Mouse (Mus musculus) kidney, embryonic 16.5 days (tissue): ENCODE measurements around the gene Ptprz1. TPM values are rescaled to one million over a fixed set of nuclear protein-coding genes. Genes with fewer than 3 reads are reported as not detected.
"Not testable (repeated sequence)": the region's sequence is repeated elsewhere in the genome, so short reads cannot be mapped to it uniquely, and the experiment has no call there.

Experiments used
- ATAC-seq: fragments of 200-750 bp; cut with Nextera tagmentation; 2 replicates; pipeline ENCODE4 v1.8.0; 2017; ENCODE audit warnings: moderate TSS enrichment; ENCODE audit not compliant: low FRiP score, low TSS enrichment
- H3K27ac ChIP-seq: fragments of 300-500 bp; sonication (generic); 2 replicates; pipeline ENCODE4 v1.5.1; 2014; ENCODE audit warnings: low read length
- H3K27me3 ChIP-seq: fragments of 300-500 bp; sonication (generic); 2 replicates; pipeline ENCODE4 v1.6.1; 2014; ENCODE audit warnings: low read length, control low read depth, mixed read lengths; ENCODE audit not compliant: insufficient read depth
- H3K36me3 ChIP-seq: fragments of 300-500 bp; sonication (generic); 2 replicates; pipeline ENCODE4 v1.6.1; 2014; ENCODE audit warnings: low read length, control low read depth, mixed read lengths; ENCODE audit not compliant: insufficient read depth
- H3K4me1 ChIP-seq: fragments of 300-500 bp; sonication (generic); 2 replicates; pipeline ENCODE4 v1.6.1; 2014; ENCODE audit warnings: low read length, control low read depth, mixed read lengths; ENCODE audit not compliant: insufficient read depth
- H3K4me2 ChIP-seq: fragments of 300-500 bp; sonication (generic); replicated peaks from 2 replicates; pipeline ENCODE4 v1.6.1; 2014; ENCODE audit warnings: low read depth, low read length
- H3K4me3 ChIP-seq: fragments of 300-500 bp; sonication (generic); 2 replicates; pipeline ENCODE4 v1.5.1; 2014; ENCODE audit warnings: mild to moderate bottlenecking, low read length
- H3K9ac ChIP-seq: fragments of 300-500 bp; sonication (generic); replicated peaks from 2 replicates; pipeline ENCODE4 v1.6.1; 2014; ENCODE audit warnings: low read length
- H3K9me3 ChIP-seq: fragments of 300-500 bp; sonication (generic); 2 replicates; pipeline ENCODE4 v1.6.1; 2016; ENCODE audit warnings: low read length, control low read depth
- WGBS: fragments of 180-500 bp; shearing (Covaris S2); extraction: QIAGEN DNeasy Blood & Tissue Kit; methylation state at CpG from one replicate; pipeline ENCODE4 v1.1.7; 2014; 5-methylcytosine and 5-hydroxymethylcytosine counted together
- polyA plus RNA-seq: library from polyadenylated mRNA; unstranded; fragments of >200 nt; fragmentation: Nextera tagmentation; extraction: Ambion mirVana; gene quantifications from 2 replicates; pipeline ENCODE4 v1.2.1, GENCODE M21; 2015

Ptprz1 gene
- polyA plus RNA-seq, 1 experiment from 2014 or later = 1.9 TPM

DNA sequence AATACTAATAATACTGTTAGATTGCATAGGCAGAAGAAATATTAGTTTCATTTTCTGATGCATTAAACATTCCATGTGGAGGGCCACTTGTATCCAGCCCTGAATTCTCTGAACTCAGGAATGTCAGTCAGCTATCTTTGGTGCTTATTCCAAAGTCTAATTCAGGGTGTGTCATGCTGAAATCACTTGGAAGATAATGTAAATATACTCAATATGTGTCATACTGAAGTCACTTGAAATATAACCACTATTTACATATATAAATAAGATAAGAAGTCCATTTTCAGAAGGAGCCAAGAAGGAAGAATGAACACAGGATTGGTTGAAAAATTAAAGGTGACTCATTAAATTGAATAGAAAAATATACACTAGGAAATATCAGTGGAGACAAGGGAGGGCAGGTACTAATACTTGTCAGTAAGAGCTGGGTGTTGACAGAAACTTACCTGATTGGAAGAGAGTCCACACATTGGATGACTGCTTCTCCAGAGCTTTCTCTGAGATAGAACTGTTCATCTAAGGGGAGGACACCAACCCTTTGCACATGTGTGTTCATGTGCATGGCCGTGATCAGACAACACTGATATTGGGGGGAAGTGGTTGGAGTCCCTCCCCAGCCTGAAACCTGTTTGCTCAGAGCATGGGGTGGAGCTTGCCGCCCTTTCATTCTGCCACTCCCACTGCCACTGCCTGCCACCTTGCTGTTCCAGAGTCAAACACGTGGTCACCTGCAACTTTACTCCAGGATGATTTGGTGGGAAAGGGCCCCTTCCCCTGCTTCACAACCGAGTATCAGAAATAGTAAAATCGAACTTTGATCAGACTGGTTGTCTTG, 209.5 kb downstream of the Ptprz1 start:
- Histone ChIP-seq H3K9me3 (0 out of 2 replicates have a peak, but pooled peaks cover 6% of the 10 kb centered on the region), H3K4me3 (no peak overlapping the region), H3K4me1 (no peaks in the 10 kb centered on the region), H3K27ac (no peak overlapping the region), H3K27me3 (no peaks in the 10 kb centered on the region), H3K4me2 (no peak overlapping the region), H3K9ac (no peak overlapping the region), H3K36me3 (no peaks in the 10 kb centered on the region)
- no peak for ATAC-seq
- 89% methylated on average over 5 of the region's 5 CpGs for whole genome bisulfite sequencing

DNA sequence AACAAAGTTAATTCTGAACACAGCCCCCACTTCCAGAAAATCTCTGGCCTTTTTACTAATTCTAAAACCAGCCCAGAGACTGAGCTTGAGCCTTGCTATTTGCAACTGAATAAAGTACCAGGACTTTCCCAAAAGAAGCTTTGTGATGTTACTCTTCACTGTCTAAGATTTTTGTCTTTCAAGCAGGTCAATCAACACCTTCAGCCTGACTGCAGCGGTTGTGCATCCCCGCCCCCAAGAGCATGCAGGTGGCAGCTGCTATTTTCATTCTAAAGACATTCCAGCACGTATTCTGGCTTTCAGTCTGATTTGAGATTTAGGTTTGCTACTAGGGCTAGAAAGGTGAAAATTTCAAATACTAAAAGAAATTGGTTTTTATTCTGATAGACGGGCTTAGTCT, 214.0 kb downstream of the Ptprz1 start:
- not testable (repeated sequence) for ATAC-seq
- WGBS = 82% methylated on average over 4 of the region's 4 CpGs

DNA sequence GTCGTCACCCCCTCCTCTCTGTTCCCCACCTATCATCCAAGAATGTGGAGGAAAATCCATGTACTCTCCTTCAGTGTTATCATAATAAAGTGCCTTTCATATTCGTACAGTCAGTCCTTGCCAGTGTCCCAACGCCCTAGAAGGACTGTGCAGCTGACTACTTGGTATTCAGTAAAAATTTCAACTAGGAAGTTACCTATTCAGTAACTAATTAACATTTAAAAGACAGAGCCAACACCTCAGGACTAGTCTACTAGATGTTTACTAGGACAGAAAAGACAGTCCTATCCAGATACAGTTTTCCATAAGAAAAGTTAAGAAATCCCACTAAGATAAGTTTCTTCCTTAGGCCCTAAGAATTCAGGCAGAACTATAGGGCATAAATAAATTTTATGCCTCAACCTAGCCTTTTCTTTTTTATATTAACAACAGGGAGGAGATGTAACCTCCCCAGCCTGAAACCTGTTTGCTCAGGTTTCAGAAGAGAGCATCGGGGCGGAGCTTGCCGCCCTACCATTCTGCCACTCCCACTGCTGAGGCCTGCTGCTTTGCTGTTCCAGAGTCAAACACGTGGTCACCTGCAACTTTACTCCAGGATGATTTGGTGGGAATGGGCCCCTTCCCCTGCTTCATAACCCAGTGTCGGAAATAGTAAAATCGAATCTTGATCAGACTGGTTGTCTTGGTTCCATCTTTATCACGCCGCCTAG, 215.2 kb downstream of the Ptprz1 start:
- WGBS = 87% methylated on average over 11 of the region's 11 CpGs
- not testable (repeated sequence) for H3K4me1 ChIP-seq, H3K4me3 ChIP-seq, ATAC-seq, H3K9ac ChIP-seq, H3K27ac ChIP-seq, H3K9me3 ChIP-seq, H3K4me2 ChIP-seq, H3K36me3 ChIP-seq, H3K27me3 ChIP-seq

More for the DNA sequence above, 214.0 kb downstream of the Ptprz1 start:
- H3K27me3 ChIP-seq, H3K36me3 ChIP-seq, H3K4me2 ChIP-seq, H3K4me3 ChIP-seq, H3K4me1 ChIP-seq, H3K9me3 ChIP-seq, H3K9ac ChIP-seq, H3K27ac ChIP-seq: not testable (repeated sequence)
